Mouse (Mus musculus) limb, embryonic 14.5 days (tissue): Measurements from ENCODE around the gene Pard3b. TPM values are rescaled to one million over a fixed set of nuclear protein-coding genes. Genes with fewer than 3 reads are reported as not detected.

Experiments used
- ATAC-seq: fragments of 200-750 bp; cut with Nextera tagmentation; 2 replicates; pipeline ENCODE4 v1.8.0; 2017; ENCODE audit warnings: low read depth, moderate number of reproducible peaks, moderate TSS enrichment; ENCODE audit not compliant: low FRiP score
- DNase-seq: peaks from one replicate; pipeline ENCODE4 v3.0.0-alpha.2; 2015; ENCODE audit warnings: low spot score
- H3K27ac ChIP-seq: fragments of 300-500 bp; sonication (generic); replicated peaks from 2 replicates; pipeline ENCODE4 v1.5.1; 2014; ENCODE audit warnings: low read depth, mild to moderate bottlenecking, low read length, moderate library complexity, mixed read lengths
- H3K27me3 ChIP-seq: fragments of 300-500 bp; sonication (generic); 2 replicates; pipeline ENCODE4 v1.6.1; 2014; ENCODE audit warnings: low read length, mixed read lengths; ENCODE audit not compliant: control insufficient read depth, insufficient read depth
- H3K36me3 ChIP-seq: fragments of 300-500 bp; sonication (generic); 2 replicates; pipeline ENCODE4 v1.6.1; 2014; ENCODE audit warnings: mild to moderate bottlenecking, low read length, moderate library complexity, mixed read lengths; ENCODE audit not compliant: control insufficient read depth, insufficient read depth
- H3K4me1 ChIP-seq: fragments of 300-500 bp; sonication (generic); 2 replicates; pipeline ENCODE4 v1.6.1; 2014; ENCODE audit warnings: antibody characterized with exemption, low read length, mixed read lengths; ENCODE audit not compliant: control insufficient read depth, insufficient read depth
- H3K4me2 ChIP-seq: fragments of 300-500 bp; sonication (generic); replicated peaks from 2 replicates; pipeline ENCODE4 v1.6.1; 2014; ENCODE audit warnings: low read depth, mild to moderate bottlenecking, low read length, moderate library complexity; ENCODE audit not compliant: severe bottlenecking
- H3K4me3 ChIP-seq: fragments of 300-500 bp; sonication (generic); replicated peaks from 2 replicates; pipeline ENCODE4 v1.5.1; 2014; ENCODE audit warnings: low read length
- H3K9ac ChIP-seq: fragments of 300-500 bp; sonication (generic); 2 replicates; pipeline ENCODE4 v1.6.1; 2014; ENCODE audit warnings: mild to moderate bottlenecking, low read depth, low read length, moderate library complexity; ENCODE audit not compliant: severe bottlenecking
- H3K9me3 ChIP-seq: fragments of 300-500 bp; sonication (generic); 2 replicates; pipeline ENCODE4 v1.6.1; 2016; ENCODE audit warnings: low read length; ENCODE audit not compliant: control insufficient read depth
- POLR2A ChIP-seq: fragments of 200-500 bp; IDR thresholded peaks from 2 replicates; pipeline ENCODE4 v1.8.0; 2012; ENCODE audit warnings: inconsistent platforms, mild to moderate bottlenecking, moderate library complexity, borderline replicate concordance; ENCODE audit not compliant: insufficient read depth, insufficient read length; ENCODE audit errors: extremely low read depth
- WGBS: fragments of 180-500 bp; shearing (Covaris S2); extraction: QIAGEN DNeasy Blood & Tissue Kit; methylation state at CpG from one replicate; pipeline ENCODE4 v1.1.7; 2014; 5-methylcytosine and 5-hydroxymethylcytosine counted together
- polyA plus RNA-seq, 2 experiments: library from polyadenylated mRNA; depleted of rRNA in 1 of 2; stranded (reverse) in 1 of 2; unstranded in 1 of 2; fragments of >200 nt; fragmentation: Nextera tagmentation in 1 of 2; extraction: Ambion mirVana in 1 of 2; gene quantifications; 2 replicates each; pipeline versions ENCODE4 v1.2.1 to v1.2.3; 2012 to 2014

Gene Pard3b
- polyA plus RNA-seq, 2 experiments = 5.3 to 21.0 TPM

DNA sequence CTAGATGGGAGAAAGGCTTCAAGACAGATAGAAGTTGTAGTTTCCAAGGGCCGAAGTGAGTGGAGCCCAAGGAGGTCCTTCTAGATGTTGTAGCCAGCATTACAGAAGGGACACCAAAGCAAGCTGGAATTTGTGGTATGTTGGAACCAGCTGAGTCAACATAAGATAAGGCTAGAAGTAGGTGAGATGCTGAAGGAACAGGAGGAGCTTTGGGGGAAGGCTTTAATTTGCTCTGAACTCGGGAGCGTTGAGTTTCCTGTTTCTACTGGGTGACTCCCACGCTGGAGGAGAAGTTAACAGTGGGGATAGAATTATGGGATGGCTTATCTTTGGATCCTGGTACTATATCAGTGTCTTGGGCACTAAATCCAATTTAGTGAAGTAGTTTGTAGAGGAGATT lies 3.3 kb downstream of the Pard3b start:
- DNase-seq = no peak
- H3K27me3 ChIP-seq = no peaks in the 10 kb centered on the region
- H3K4me1 ChIP-seq = peaks cover 8% of the 10 kb centered on the region; the same call in 1 of the 2 replicates
- no peak overlapping the region for H3K9ac ChIP-seq
- WGBS = 58% methylated on average over 4 of the region's 4 CpGs
- no peaks in the 10 kb centered on the region for H3K9me3 ChIP-seq
- H3K27ac ChIP-seq = no peak overlapping the region
- TF ChIP-seq POLR2A = no peak
- H3K4me3 ChIP-seq = no peak overlapping the region
- no peak overlapping the region for H3K4me2 ChIP-seq
- no peak for ATAC-seq
- H3K36me3 ChIP-seq = no peaks in the 10 kb centered on the region

DNA sequence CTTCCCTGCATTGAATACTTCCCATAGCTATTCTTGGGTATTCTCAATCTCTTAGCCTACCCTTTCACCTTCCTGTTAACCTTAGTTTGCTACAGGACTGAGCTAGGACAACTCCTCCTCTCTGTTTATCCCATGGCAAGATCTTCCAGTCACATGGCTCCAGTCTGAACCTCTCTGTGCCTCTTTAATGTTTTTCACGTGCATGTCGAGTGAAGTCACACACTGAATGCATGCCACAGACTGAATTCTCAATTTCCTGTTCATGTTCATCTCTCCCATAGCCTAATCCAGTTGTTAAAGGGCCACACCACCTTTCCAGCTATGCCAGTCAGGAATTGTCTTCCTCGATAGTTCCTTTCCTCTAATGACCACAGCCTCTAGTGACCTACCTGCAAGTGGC lies 6.4 kb downstream of the Pard3b start:
- no peak for TF ChIP-seq POLR2A
- H3K9me3 ChIP-seq = no peaks in the 10 kb centered on the region
- H3K27me3 ChIP-seq = no peaks in the 10 kb centered on the region
- no peak overlapping the region for H3K27ac ChIP-seq
- H3K4me2 ChIP-seq = no peak overlapping the region
- H3K36me3 ChIP-seq = no peaks in the 10 kb centered on the region
- WGBS = 54% methylated on average over 3 of the region's 3 CpGs
- no peak for DNase-seq
- no peak for ATAC-seq
- no peak overlapping the region for H3K9ac ChIP-seq
- no peaks in the 10 kb centered on the region for H3K4me1 ChIP-seq
- H3K4me3 ChIP-seq = no peak overlapping the region

GRCm38 (mm10) chr1:61649964-61650363 lies 11.3 kb downstream of the Pard3b start:
- Histone ChIP-seq H3K36me3 (no peaks in the 10 kb centered on the region), H3K27me3 (no peaks in the 10 kb centered on the region), H3K4me1 (no peaks in the 10 kb centered on the region), H3K27ac (no peak overlapping the region), H3K9me3 (no peaks in the 10 kb centered on the region), H3K4me3 (no peak overlapping the region), H3K9ac (no peak overlapping the region), H3K4me2 (no peak overlapping the region)
- no peak for TF ChIP-seq POLR2A
- no peak for DNase-seq
- no peak for ATAC-seq

- H3K27ac ChIP-seq = no peak overlapping the region
- H3K36me3 ChIP-seq = no peaks in the 10 kb centered on the region
- no peak overlapping the region for H3K4me2 ChIP-seq
- TF ChIP-seq POLR2A = no peak
- no peaks in the 10 kb centered on the region for H3K27me3 ChIP-seq
- no peak overlapping the region for H3K9ac ChIP-seq
- H3K9me3 ChIP-seq = no peaks in the 10 kb centered on the region
- 31% methylated on average over 1 of the region's 1 CpGs for WGBS
- no peaks in the 10 kb centered on the region for H3K4me1 ChIP-seq
- no peak for DNase-seq
- no peak for ATAC-seq
- no peak overlapping the region for H3K4me3 ChIP-seq
These were observed 13.0 kb downstream of the Pard3b start for GRCm38 (mm10) chr1:61651454-61652271.

DNA sequence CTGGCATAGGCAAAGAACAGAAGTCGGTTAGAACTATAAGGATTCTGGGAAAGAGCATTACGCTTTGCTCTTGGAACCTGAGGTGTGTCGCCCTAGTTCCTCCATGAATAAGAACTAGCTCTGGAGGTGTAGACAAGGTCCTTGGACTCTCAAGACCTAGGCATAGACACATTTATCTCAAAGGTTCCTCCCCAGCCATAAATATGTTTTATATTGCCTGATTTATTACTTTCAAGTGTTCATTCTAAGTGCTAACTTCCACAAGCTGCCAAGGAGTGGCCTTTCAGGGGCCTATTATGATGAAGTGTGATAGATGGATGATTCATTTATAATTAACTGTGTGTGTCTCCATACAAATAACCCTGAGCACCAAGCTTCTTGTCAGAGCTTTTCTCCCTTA lies 19.1 kb downstream of the Pard3b start:
- WGBS = 93% methylated on average over 3 of the region's 3 CpGs
- Histone ChIP-seq H3K4me1 (no peaks in the 10 kb centered on the region), H3K9ac (no peak overlapping the region), H3K4me3 (no peak overlapping the region), H3K36me3 (no peaks in the 10 kb centered on the region), H3K27ac (no peak overlapping the region), H3K27me3 (no peaks in the 10 kb centered on the region), H3K9me3 (no peaks in the 10 kb centered on the region), H3K4me2 (no peak overlapping the region)
- no peak for DNase-seq
- no peak for TF ChIP-seq POLR2A
- ATAC-seq = no peak
